Mouse (Mus musculus): ENCODE results near the gene Zfp879.

- TF ChIP-seq CTCF (IDR thresholded peaks at IDR 0.05; ENCODE audit: extremely low read depth, insufficient read length, insufficient replicate concordance, low read depth, low read length), result no peak
- no peak for TF ChIP-seq POLR2A (IDR thresholded peaks at IDR 0.05; ENCODE audit: low read depth, low read length)
These were observed 37.3 kb upstream of the Zfp879 start for GRCm38 (mm10) chr11:50878641-50879040.
